Mouse (Mus musculus): Measurements from ENCODE around the gene Tbc1d1. TPM values are rescaled to one million over a fixed set of nuclear protein-coding genes. Genes with fewer than 3 reads are reported as not detected.
"Not testable (repeated sequence)": the region's sequence is repeated elsewhere in the genome, so short reads cannot be mapped to it uniquely, and the experiment has no call there.

Gene Tbc1d1
- polyA plus RNA-seq, 1 experiment from 2014 or later: 32.3 TPM

DNA sequence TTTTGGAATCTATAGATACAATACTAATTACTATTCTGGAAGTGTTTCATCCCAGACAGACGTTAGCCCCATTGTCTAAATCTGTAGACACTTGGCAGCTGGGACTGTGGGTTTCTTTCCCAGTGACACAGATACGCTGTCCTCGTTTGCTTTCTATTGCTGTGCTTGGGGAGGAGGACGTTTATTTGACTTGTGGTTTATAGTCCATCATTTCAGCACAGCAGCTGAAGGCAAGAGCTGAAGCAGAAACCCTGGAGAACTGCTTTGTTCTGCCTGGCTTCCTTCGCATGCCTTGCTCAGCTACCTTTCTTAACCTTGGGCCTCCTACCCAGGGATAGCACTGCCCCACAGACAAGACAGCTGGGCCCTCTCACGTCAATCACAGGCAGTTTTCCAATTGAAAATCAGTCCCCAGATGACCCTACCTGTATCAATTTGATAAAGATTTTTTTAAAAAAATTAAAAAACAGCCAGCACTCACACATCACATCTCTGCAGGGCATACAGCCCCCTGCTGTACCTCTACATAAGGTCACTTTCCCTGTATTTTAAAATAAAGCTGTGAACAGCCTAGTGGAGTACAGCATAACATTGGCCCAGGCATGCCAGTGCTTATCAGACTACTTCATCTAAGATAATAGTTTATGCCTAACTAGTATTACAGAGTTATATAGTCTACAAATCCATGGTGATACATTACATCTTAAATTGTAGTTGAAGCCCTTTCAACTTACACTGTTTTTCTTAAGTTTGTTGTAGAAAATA, 158.4 kb downstream of the Tbc1d1 start:
- Histone ChIP-seq H3K4me3 (replicated peaks) (no peak overlapping the region), H3K4me2 (replicated peaks) (no peak overlapping the region), H3K27ac (peak overlapping the region; percentile 54; the same call in 1 of the 2 replicates), H3K9ac (no peak overlapping the region), H3K36me3 (no peaks in the 10 kb centered on the region), H3K27me3 (replicated peaks) (no peaks in the 10 kb centered on the region), H3K9me3 (no peaks in the 10 kb centered on the region), H3K4me1 (replicated peaks) (peaks cover 15% of the 10 kb centered on the region; the same call in 1 of the 2 replicates)
- ATAC-seq: peak; percentile 55
- WGBS: 41% methylated on average over 6 of the region's 6 CpGs

DNA sequence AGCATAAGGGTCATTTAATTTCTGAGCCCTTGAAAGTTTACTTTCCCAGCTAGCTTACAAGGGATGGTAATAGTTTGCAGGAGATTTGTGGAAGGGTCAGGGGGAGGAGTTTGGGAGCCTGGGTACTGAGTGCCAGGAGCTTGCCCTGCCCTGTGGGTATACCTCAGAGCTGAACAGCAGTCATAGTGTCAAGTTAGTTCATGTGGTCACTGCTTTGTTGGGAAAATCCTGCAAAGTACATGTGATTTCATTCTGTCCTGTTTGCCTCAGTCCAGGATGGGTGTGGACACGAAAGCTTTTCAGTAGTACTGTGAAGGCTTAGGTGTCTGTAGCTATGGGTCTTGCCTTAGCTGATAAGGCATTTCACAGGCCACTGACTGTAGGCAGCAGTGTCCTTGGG, 159.0 kb downstream of the Tbc1d1 start:
- no peak; the same call in 1 of the 2 replicates for ATAC-seq

DNA sequence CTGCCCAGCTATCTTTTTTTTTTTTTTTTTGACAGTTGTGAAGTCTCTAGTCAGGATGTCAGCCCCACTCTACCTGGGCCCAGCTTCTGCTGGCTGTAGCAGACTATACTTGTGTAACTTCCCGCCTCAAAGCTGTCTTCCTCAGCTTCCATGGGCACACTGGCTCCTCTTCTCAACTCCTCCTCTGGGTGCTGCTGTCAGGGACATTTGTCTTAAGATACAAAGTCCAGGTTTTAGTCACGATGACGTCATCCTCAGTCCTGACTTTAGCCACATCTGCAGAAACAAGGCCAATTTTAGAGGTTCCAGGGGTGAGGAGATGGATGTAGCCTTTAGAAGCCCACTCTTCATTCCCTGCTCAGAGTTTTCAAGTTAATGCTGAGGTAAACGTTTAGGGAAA, 167.2 kb downstream of the Tbc1d1 start:
- no peak for ATAC-seq

More for the DNA sequence above, 159.0 kb downstream of the Tbc1d1 start:
- Histone ChIP-seq H3K36me3 (no peaks in the 10 kb centered on the region), H3K9ac (no peak overlapping the region), H3K4me2 (replicated peaks) (no peak overlapping the region), H3K4me1 (replicated peaks) (peaks cover 15% of the 10 kb centered on the region; the same call in 1 of the 2 replicates), H3K27ac (no peak overlapping the region), H3K9me3 (no peaks in the 10 kb centered on the region), H3K4me3 (replicated peaks) (no peak overlapping the region), H3K27me3 (replicated peaks) (no peaks in the 10 kb centered on the region)
- 86% methylated on average over 1 of the region's 1 CpGs for WGBS

DNA sequence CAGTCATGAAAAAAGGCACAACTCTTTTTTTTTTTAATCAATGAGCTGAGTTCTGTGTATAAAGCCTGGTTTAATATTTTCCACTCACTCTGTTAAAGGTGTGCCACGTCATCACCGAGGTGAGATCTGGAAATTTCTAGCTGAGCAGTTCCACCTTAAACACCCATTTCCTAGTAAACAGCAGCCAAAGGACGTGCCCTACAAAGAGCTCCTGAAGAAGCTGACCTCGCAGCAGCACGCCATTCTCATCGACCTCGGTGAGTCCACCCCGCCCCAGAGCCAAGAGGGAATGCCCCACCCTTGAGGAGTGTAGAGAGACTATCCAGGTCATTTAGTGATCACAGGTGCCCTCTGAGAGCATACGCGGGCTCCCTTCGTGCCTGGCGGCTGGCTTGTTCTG, 168.2 kb downstream of the Tbc1d1 start:
- 81% methylated on average over 12 of the region's 12 CpGs for WGBS
- Histone ChIP-seq H3K9me3 (no peaks in the 10 kb centered on the region), H3K27me3 (replicated peaks) (no peaks in the 10 kb centered on the region), H3K4me1 (replicated peaks) (peaks cover 13% of the 10 kb centered on the region), H3K4me3 (replicated peaks) (no peak overlapping the region), H3K4me2 (replicated peaks) (no peak overlapping the region), H3K27ac (no peak overlapping the region), H3K36me3 (peaks cover 5% of the 10 kb centered on the region; the same call in 1 of the 2 replicates), H3K9ac (no peak overlapping the region)
- peak; percentile 36; the same call in 1 of the 2 replicates for ATAC-seq

More for the DNA sequence above, 167.2 kb downstream of the Tbc1d1 start:
- no peak overlapping the region for H3K4me3 ChIP-seq (replicated peaks)
- no peak overlapping the region for H3K27ac ChIP-seq
- H3K9me3 ChIP-seq: no peaks in the 10 kb centered on the region
- no peaks in the 10 kb centered on the region for H3K27me3 ChIP-seq (replicated peaks)
- peaks cover 5% of the 10 kb centered on the region; the same call in 1 of the 2 replicates for H3K36me3 ChIP-seq
- WGBS: 63% methylated on average over 4 of the region's 4 CpGs
- peaks cover 13% of the 10 kb centered on the region for H3K4me1 ChIP-seq (replicated peaks)
- H3K4me2 ChIP-seq (replicated peaks): no peak overlapping the region
- no peak overlapping the region for H3K9ac ChIP-seq

DNA sequence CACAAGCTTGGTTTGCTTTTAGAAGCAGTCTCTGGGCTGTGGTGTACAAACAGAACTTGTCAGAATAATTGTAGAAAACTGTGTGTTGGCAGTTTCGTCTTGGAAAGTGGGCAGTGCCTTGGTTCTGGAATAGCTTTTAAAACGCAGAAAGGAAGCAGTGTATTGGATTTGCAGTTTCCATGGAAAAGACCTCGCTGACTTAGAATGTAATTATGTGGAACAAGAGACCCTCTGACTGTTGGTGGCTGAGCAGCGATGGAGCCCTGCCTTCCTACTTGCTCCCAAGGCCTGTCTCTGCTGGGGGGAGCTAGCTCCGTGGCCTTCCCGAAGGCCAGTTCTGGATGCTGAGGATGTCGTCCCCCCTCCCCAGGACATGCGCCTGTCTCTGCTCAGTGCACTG, 168.8 kb downstream of the Tbc1d1 start:
- Histone ChIP-seq H3K27ac (no peak overlapping the region), H3K9me3 (no peaks in the 10 kb centered on the region), H3K4me1 (replicated peaks) (peaks cover 13% of the 10 kb centered on the region), H3K4me2 (replicated peaks) (no peak overlapping the region), H3K36me3 (peaks cover 5% of the 10 kb centered on the region; the same call in 1 of the 2 replicates), H3K27me3 (replicated peaks) (no peaks in the 10 kb centered on the region), H3K4me3 (replicated peaks) (no peak overlapping the region), H3K9ac (no peak overlapping the region)
- no peak for ATAC-seq
- 81% methylated on average over 8 of the region's 8 CpGs for WGBS

DNA sequence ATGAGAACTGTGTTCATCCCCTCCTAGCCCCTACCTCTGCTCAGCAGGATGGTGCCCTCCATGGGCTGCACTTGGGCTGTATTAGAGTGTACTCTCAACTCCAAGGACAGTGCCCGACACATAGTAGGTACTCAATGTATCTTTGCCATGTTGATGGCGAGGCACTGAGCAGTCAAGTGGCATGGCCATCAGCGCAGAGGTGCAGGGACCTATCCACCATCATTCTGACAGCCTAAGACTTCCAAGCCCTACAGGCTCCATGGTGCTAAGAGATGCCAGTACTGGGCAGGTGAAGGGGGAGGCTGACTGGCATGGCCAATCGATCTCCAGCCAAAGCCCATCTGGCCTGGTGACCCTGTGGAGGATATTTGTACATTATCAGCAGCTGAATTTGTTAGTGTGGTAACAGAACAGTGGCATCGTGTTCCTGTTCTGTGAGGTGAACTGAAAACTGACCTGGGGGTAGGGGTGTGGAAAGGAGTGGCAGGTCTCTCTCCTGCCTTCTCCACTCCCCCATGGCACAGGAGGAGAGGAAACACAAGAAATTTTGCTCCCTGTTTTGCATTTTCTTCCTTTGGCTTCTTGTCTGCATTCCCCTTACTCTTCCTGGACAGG, 169.7 kb downstream of the Tbc1d1 start:
- no peak overlapping the region for H3K4me3 ChIP-seq (replicated peaks)
- 0 out of 2 replicates have a peak, but pooled peaks have one; percentile 10 for ATAC-seq

DNA sequence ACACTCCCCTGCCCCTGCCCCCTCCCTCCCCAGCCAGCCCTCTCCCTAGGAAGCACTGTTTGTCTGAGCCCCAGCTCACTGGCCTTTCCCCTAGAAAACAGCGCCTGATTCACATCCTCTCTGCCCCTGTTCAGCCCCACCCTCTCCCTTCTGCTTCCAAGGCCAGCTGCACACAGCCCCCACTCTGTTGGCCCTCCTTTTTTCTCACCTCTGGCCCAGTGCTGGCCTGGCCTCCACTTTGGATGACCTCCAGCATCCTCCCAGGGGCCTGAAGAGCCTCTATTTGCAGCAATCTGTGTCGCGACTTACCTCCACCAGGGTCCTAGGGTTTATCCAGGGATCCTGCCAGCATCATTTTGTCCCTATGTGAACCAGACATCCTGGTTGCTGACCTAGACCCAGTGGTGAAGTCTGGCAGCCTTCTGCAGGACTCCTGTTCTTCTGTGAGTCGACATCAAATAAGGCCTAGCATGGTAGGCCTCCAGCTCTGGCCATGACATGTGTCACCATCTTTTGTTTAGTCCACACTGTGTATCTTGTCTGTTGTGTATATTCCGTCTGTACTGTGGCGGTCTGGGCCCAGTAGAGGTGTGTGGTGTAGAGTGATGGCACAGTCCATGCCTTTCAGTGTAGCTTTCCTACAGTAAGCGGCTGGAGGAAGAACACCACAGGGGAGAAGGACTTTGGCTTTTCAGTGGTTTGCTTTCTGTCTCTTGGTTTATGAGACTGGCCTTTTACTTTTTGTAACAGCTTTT, 170.5 kb downstream of the Tbc1d1 start:
- Histone ChIP-seq H3K4me1 (replicated peaks) (peaks cover 10% of the 10 kb centered on the region), H3K27ac (peak overlapping the region; percentile 24), H3K4me2 (replicated peaks) (no peak overlapping the region), H3K4me3 (replicated peaks) (no peak overlapping the region), H3K27me3 (replicated peaks) (no peaks in the 10 kb centered on the region), H3K9ac (no peak overlapping the region), H3K36me3 (peaks cover 5% of the 10 kb centered on the region; the same call in 1 of the 2 replicates), H3K9me3 (no peaks in the 10 kb centered on the region)
- peak; percentile 76 for ATAC-seq
- WGBS: 71% methylated on average over 7 of the region's 7 CpGs

More for the DNA sequence above, 169.7 kb downstream of the Tbc1d1 start:
- WGBS: 82% methylated on average over 5 of the region's 5 CpGs
- peak overlapping the region; percentile 24 for H3K27ac ChIP-seq
- no peaks in the 10 kb centered on the region for H3K27me3 ChIP-seq (replicated peaks)
- no peak overlapping the region for H3K9ac ChIP-seq
- H3K36me3 ChIP-seq: peaks cover 5% of the 10 kb centered on the region; the same call in 1 of the 2 replicates
- peaks cover 13% of the 10 kb centered on the region for H3K4me1 ChIP-seq (replicated peaks)
- no peaks in the 10 kb centered on the region for H3K9me3 ChIP-seq
- H3K4me2 ChIP-seq (replicated peaks): no peak overlapping the region

DNA sequence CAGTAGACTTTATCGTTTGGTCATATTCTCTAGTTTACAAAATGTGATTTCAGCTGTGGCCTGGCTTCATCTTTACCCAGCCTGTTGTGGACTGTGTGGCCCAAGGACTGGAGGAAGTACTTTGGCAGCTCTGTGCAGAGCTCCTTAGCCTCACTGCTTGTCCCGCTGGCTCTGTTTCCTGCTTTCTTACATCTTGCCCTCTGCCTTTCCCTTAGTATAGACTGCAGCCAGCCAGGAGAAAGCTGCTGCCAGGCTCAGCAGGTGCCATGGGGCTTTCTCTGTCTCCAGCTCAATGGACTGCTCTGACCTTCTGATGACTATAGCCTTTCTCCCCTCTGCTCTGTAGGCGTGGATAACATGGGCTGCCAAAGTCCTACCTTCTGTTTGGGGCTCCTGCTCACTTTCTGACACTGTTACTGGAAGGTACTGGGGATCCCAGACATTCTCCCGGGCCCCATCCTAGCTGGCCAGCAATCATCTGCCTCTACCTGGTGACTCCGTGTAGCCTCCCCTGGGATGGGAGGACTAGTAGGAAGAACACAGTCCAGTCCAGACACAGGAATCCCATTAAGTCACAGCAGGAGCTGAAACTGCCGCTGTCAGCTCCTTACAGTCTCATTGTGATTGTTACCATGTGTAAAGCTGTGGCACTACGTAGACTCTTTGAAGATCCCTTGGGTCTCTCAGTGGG, 171.3 kb downstream of the Tbc1d1 start:
- Histone ChIP-seq H3K36me3 (0 out of 2 replicates have a peak, but pooled peaks cover 5% of the 10 kb centered on the region), H3K9me3 (no peaks in the 10 kb centered on the region), H3K4me1 (replicated peaks) (peaks cover 10% of the 10 kb centered on the region), H3K27me3 (replicated peaks) (no peaks in the 10 kb centered on the region), H3K27ac (no peak overlapping the region), H3K9ac (no peak overlapping the region), H3K4me3 (replicated peaks) (no peak overlapping the region), H3K4me2 (replicated peaks) (no peak overlapping the region)
- WGBS: 81% methylated on average over 7 of the region's 7 CpGs
- no peak for ATAC-seq

DNA sequence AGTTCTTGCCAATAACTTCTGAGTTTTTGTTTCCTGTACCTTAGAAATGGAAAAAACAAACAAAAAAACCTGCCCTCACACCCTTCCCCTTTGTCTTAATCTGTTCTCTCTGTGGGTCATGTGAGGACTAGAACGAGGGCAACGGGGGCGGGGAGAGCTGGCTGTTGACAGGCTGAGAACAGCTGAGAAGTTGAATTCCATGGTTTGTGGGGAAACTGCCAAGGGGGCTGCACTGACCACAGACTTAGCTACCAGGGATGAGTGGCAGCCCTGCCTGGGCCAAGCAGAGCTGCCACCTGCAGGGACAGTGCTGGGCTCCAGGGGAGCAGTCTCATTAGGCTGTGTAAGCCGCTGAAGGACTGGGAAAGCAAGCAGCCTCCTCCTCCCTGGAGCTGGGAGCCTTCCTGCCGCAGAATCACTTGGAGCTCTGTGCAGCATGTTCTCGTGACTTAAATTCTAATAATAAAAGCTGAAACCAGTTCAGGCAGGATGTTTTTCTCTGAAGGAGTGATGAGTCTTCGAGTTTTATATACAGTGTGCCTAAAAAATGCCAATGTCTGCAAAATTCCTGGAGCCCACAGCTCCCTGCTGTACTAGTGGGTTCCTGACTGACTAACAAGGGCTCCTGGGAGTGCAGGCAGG, 180.8 kb downstream of the Tbc1d1 start:
- Histone ChIP-seq H3K9me3 (no peaks in the 10 kb centered on the region), H3K4me1 (replicated peaks) (0 out of 2 replicates have a peak, but pooled peaks cover 7% of the 10 kb centered on the region), H3K4me2 (replicated peaks) (no peak overlapping the region), H3K27me3 (replicated peaks) (no peaks in the 10 kb centered on the region), H3K36me3 (peaks cover 10% of the 10 kb centered on the region), H3K4me3 (replicated peaks) (no peak overlapping the region), H3K27ac (peak overlapping the region; percentile 51), H3K9ac (no peak overlapping the region)
- WGBS: 33% methylated on average over 7 of the region's 7 CpGs
- peak; percentile 60 for ATAC-seq

DNA sequence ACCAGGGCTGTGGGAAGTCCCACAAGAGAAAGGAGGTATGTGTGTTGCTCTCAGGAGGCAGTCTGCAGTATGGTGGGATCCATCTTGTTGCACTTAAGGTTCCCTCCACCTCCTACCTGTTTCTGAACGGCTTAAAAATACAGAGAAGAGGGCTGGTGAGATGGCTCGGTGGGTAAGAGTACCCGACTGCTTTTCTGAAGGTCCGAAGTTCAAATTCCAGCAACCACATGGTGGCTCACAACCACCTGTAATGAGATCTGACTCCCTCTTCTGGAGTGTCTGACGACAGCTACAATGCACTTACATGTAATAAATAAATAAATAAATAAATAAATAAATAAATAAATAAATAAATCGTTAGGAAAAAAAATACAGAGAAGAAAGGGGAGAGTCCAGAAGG, 182.7 kb downstream of the Tbc1d1 start:
- peaks cover 15% of the 10 kb centered on the region for H3K36me3 ChIP-seq
- not testable (repeated sequence) for H3K27ac ChIP-seq; H3K4me2 ChIP-seq (replicated peaks); H3K4me3 ChIP-seq (replicated peaks); H3K9ac ChIP-seq; H3K27me3 ChIP-seq (replicated peaks); H3K4me1 ChIP-seq (replicated peaks); ATAC-seq; H3K9me3 ChIP-seq
- WGBS: 70% methylated on average over 6 of the region's 6 CpGs

DNA sequence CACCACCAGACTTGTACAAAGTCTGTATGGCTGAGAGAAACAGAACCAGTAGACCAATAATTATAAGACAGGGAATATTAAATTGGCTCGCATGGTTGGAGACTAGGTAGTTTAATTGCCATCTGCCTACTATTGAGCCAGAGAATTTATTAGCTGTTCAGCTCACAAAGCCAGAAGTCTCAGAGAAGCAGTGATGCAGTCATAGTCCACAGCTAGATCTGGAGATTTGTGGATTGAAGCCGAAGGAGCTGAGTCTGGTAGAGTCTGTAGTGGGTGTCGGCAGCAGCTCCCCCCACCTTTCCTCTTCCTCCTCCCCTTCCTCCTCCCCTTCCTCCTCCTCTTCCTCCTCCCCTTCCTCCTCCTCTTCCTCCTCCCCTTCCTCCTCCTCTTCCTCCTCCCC, 184.3 kb downstream of the Tbc1d1 start:
- Histone ChIP-seq H3K27ac (no peak overlapping the region), H3K4me3 (replicated peaks) (no peak overlapping the region), H3K27me3 (replicated peaks) (no peaks in the 10 kb centered on the region), H3K9me3 (no peaks in the 10 kb centered on the region), H3K4me2 (replicated peaks) (no peak overlapping the region), H3K9ac (no peak overlapping the region), H3K4me1 (replicated peaks) (peaks cover 14% of the 10 kb centered on the region; the same call in 1 of the 2 replicates), H3K36me3 (peaks cover 15% of the 10 kb centered on the region)
- no peak for ATAC-seq
- WGBS: 91% methylated on average over 3 of the region's 3 CpGs

Measured in intestine, embryonic 15.5 days (tissue).